Mouse (Mus musculus): ENCODE measurements around the gene Foxo3. TPM values are rescaled to one million over a fixed set of nuclear protein-coding genes. Genes with fewer than 3 reads are reported as not detected.

Foxo3 gene
- polyA plus RNA-seq, 1 experiment = 35.5 TPM

DNA sequence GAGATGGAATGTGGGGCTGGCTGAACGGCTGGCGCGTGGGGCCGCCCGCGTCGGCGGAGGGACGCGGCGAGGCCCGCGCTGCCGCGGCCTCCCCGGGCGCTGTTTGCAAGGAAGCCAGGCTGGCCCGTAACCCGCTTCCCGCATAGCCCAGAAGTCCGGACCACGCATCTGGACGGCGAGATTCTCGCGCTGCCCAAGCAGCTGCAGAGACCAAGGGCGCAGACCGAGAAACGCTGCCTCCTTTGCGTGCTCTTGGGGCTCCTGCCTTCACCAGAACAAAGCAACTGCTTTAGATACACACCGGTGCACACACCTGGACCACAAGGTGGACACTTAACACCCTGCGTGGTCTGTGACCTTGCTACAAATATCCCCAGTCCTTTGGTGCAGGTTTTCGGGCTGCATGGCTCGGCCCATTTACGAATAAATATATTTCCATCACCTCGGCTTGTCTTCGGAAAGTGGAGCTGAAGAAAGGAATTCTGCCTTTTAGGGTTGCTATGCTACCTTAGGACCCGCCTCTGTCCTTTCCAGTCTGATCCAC, 1.8 kb upstream of the Foxo3 start:
- Histone ChIP-seq H3K27ac (ENCODE audit: insufficient read depth, low read length) (peak overlapping the region; percentile 99), H3K4me1 (ENCODE audit: control insufficient read depth, insufficient read depth, low read length) (peaks cover 1% of the 10 kb centered on the region; the same call in 1 of the 2 replicates), H3K4me3 (ENCODE audit: insufficient read depth, low read length) (peak overlapping the region; percentile 94)
- TF ChIP-seq CTCF (IDR thresholded peaks at IDR 0.05; ENCODE audit: extremely low read depth, insufficient read depth, low read length) (no peak), POLR2A (IDR thresholded peaks at IDR 0.05; ENCODE audit: extremely low read depth, insufficient read depth, low read length) (0 out of 2 replicates have a peak, but pooled peaks have one; percentile 12)

DNA sequence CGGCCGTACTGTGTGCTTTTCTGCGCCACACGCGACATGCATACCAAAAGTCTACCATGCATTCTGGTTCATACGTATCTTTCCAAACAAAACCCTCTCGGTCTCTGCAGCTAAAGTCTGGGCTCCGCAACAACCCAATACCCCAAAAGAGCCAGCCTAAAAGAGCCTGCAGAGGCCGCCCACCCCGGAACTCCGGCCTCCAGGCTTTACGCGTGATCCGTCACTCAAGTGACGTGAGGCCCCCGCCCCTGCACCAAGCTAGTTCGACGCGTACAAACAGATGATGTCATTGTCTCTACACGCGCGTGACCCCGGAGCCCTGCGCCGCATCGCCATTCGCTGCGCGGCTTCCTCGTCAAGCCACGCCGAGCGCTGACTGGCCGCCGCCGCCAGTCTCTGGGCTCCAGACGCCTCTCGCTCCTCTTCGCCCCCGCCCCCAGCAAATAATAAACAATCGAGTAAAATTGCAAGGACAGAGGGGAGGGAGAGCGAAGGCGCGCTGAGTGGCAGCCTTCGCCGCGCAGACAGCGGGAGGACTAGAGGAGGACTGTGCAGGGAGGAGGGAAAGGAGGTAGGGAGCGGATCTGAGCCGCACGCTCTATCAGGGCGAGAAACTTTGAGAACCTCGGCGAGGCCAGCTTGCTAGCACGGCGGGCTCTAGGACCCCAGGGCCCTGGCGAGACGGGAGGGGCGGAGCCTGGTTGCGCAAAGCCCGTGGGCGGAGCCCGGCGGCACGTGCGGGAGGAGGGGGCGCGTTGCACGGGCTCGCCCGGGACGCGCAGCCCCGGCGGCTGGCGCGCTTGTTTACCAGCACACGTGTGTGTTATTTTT, 1.1 kb upstream of the Foxo3 start:
- peak; percentile 66 for TF ChIP-seq POLR2A (IDR thresholded peaks at IDR 0.05; ENCODE audit: extremely low read depth, insufficient read depth, low read length)
- TF ChIP-seq CTCF (IDR thresholded peaks at IDR 0.05; ENCODE audit: extremely low read depth, insufficient read depth, low read length) = no peak
- Histone ChIP-seq H3K4me3 (ENCODE audit: insufficient read depth, low read length) (peak overlapping the region; percentile 94), H3K27ac (ENCODE audit: insufficient read depth, low read length) (peak overlapping the region; percentile 99), H3K4me1 (ENCODE audit: control insufficient read depth, insufficient read depth, low read length) (peaks cover 1% of the 10 kb centered on the region; the same call in 1 of the 2 replicates)

DNA sequence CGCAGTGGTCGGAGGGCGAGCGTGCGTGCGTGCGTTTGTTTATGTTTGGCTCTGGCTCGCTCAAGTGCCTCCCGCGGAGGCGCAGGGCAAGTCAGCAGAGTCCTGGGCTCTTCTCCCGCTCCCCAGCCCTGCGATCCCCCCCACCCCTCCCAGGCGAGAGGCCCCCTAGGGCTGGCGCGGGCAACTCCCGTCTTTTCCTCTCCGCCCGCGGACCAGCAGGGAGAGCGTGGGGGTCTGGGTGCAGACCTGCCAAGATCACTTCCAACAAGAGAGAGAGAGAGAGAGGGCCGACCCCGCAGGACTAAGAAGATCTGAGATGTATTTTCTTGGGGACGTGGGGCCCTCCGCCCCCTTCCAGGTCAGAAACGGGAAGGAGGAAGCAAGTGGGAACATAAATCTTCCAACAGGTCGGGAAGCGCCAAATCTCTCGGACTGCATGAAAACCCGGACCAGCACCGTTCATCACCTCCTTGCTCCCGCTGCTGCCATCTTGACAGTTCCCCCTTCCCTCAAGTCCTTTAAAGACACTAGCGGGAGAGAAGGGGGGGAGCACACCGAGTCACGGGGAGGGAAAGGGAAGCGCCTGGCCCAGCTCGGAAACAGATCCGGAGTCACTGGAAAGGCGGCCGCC, 569 bp downstream of the Foxo3 start:
- Histone ChIP-seq H3K4me3 (ENCODE audit: insufficient read depth, low read length) (peak overlapping the region; percentile 94), H3K4me1 (ENCODE audit: control insufficient read depth, insufficient read depth, low read length) (peaks cover 5% of the 10 kb centered on the region; the same call in 1 of the 2 replicates), H3K27ac (ENCODE audit: insufficient read depth, low read length) (peak overlapping the region; percentile 99)
- no peak for TF ChIP-seq CTCF (IDR thresholded peaks at IDR 0.05; ENCODE audit: extremely low read depth, insufficient read depth, low read length)
- TF ChIP-seq POLR2A (IDR thresholded peaks at IDR 0.05; ENCODE audit: extremely low read depth, insufficient read depth, low read length) = peak; percentile 57; the same call in 1 of the 2 replicates

DNA sequence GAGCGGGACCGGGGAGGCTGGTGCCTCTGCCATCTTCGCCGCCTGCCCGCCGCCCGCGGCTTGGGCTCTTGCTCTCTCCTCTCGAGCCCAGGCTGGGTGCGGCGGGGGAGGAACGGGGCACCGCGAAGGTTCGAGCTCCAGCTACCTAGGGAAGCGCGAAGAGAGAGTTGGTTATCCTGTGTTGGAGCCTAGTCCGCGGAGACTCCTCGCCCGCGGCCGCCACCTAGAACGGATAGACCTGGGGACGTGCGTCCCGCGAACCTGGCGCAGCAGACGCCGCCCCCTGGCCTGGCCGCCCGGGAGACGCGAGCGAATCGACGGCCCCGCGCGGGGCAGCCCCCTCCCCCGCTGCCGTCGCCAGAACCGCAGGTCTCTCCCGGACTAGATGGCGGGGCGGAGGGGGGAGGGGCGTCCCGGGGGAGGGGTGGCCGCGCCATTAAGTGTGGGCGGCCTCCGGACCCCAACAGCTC, 1.1 kb downstream of the Foxo3 start:
- no peak for TF ChIP-seq POLR2A (IDR thresholded peaks at IDR 0.05; ENCODE audit: extremely low read depth, insufficient read depth, low read length)
- no peak for TF ChIP-seq CTCF (IDR thresholded peaks at IDR 0.05; ENCODE audit: extremely low read depth, insufficient read depth, low read length)
- H3K4me3 ChIP-seq (ENCODE audit: insufficient read depth, low read length) = peak overlapping the region; percentile 94
- peak overlapping the region; percentile 80 for H3K27ac ChIP-seq (ENCODE audit: insufficient read depth, low read length)
- peaks cover 5% of the 10 kb centered on the region; the same call in 1 of the 2 replicates for H3K4me1 ChIP-seq (ENCODE audit: control insufficient read depth, insufficient read depth, low read length)

GRCm38 (mm10) chr10:42274712-42275400, 1.7 kb downstream of the Foxo3 start:
- H3K27ac ChIP-seq (ENCODE audit: insufficient read depth, low read length) = peak overlapping the region; percentile 80
- H3K4me3 ChIP-seq (ENCODE audit: insufficient read depth, low read length) = peak overlapping the region; percentile 94
- peaks cover 6% of the 10 kb centered on the region; the same call in 1 of the 2 replicates for H3K4me1 ChIP-seq (ENCODE audit: control insufficient read depth, insufficient read depth, low read length)
- no peak for TF ChIP-seq POLR2A (IDR thresholded peaks at IDR 0.05; ENCODE audit: extremely low read depth, insufficient read depth, low read length)
- TF ChIP-seq CTCF (IDR thresholded peaks at IDR 0.05; ENCODE audit: extremely low read depth, insufficient read depth, low read length) = no peak

DNA sequence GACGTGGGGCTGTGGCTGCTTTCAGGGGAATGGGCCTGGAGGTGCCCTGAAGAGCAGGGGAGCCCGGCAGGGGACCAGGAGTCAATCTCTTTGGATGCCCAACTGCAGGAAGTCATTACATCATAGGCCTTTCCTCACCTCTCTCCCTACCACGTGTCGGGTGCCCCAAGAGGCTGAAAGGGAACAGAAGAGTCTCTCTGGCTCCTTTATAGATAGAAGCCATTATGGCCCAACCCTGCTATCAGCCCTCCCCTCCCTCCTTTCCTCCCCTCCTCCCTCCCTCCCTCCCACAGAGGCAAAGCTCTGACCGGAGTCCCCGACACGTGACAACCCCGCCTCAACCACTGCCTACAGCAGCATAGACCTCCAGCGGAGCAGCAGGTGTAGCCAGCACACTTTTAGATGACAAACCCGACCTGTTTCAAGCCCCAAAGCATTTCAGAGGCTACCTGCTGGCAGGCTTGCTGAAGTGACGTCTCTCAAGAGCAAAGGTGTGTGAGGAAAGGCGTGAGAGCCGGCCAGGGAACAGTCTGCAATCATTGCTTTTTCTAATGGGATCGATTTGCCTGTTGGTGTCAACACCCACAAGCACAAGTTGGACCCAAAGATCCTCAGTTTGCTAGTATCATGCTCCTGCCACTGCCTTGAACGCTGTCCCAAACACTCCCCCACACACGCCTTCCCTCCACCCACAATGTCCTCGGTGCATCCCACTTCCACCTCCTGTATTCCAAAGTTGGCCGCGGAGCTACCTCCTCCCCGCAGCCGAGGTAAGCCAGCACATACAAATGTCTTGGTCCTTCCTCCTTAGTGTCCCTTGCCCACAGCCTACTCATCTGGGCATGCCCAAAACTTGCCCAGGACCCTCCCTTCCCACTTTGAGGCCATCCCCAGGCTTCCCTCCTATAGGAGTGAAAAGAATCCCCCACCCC, 2.5 kb downstream of the Foxo3 start:
- Histone ChIP-seq H3K4me1 (ENCODE audit: control insufficient read depth, insufficient read depth, low read length) (peaks cover 10% of the 10 kb centered on the region; the same call in 1 of the 2 replicates), H3K27ac (ENCODE audit: insufficient read depth, low read length) (0 out of 2 replicates have a peak overlapping the region, but pooled peaks have one; percentile 80), H3K4me3 (ENCODE audit: insufficient read depth, low read length) (peak overlapping the region; percentile 94)
- 0 out of 2 replicates have a peak, but pooled peaks have one; percentile 24 for TF ChIP-seq POLR2A (IDR thresholded peaks at IDR 0.05; ENCODE audit: extremely low read depth, insufficient read depth, low read length)
- no peak for TF ChIP-seq CTCF (IDR thresholded peaks at IDR 0.05; ENCODE audit: extremely low read depth, insufficient read depth, low read length)

GRCm38 (mm10) chr10:42273403-42273759, 3.2 kb downstream of the Foxo3 start:
- Histone ChIP-seq H3K4me3 (ENCODE audit: insufficient read depth, low read length) (peak overlapping the region; percentile 94), H3K4me1 (ENCODE audit: control insufficient read depth, insufficient read depth, low read length) (peaks cover 10% of the 10 kb centered on the region; the same call in 1 of the 2 replicates), H3K27ac (ENCODE audit: insufficient read depth, low read length) (no peak overlapping the region)
- TF ChIP-seq POLR2A (IDR thresholded peaks at IDR 0.05; ENCODE audit: extremely low read depth, insufficient read depth, low read length) = no peak
- no peak for TF ChIP-seq CTCF (IDR thresholded peaks at IDR 0.05; ENCODE audit: extremely low read depth, insufficient read depth, low read length)

All from cortical plate, adult 2 months (tissue).